Mouse (Mus musculus) gastrocnemius, postnatal 36 days (tissue): ENCODE measurements around the gene Nkain1. TPM values are rescaled to one million over a fixed set of nuclear protein-coding genes. Genes with fewer than 3 reads are reported as not detected.

Experiments used
- DNase-seq, 2 experiments: peaks; one replicate each; pipeline ENCODE4 v3.0.0; 2022
- intact Hi-C: fragments of 180-260 bp; cut with DNase I; formaldehyde crosslinking; loops from one replicate; pipeline ENCODE4 v1.15.1; 2025
- long read RNA-seq, 2 experiments: library from polyadenylated mRNA; stranded (forward); transcript quantifications; one replicate each; pipeline ENCODE4 v2.0.0; 2021
- total RNA-seq, 2 experiments: library from RNA; stranded (reverse); gene quantifications; 2 replicates each; pipeline ENCODE4 v1.2.3; 2021

Gene Nkain1
- total RNA-seq = 10 to 100 TPM; 12.9 to 13.2 TPM
- long read RNA-seq, experiment 1, partial matches to known transcripts = 0 of 1 reads
- long read RNA-seq, experiment 1, other reads (novel, unspliced or antisense) = 0 of 1 reads
- long read RNA-seq, experiment 2 = 0 reads

DNA sequence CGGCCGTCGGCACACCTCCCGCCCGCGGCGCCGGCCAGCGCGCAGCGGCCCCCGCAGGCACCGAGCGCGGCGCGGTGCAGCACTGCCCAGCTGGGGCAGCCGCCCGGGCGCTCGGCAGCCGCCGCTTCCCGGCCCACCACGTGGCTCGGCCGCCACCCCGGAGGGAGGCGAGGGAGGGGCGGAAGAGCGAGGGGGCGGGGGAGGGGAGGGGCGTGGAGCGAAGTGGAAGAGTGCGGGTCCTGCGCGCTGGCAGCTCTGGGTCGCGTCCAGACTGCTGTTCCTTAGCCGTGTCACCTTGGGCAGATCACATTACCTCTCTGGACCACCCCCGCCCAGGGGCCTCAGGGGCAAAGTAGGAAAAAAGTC, at the start of gene Nkain1:
TSS of gene Nkain1 (minus strand) at position 126 of the 366 bp plus-strand sequence.
- no peak for DNase-seq
- intact Hi-C loops = loop anchor here (1.0 kb wide), 1 partner anchor 37 kb away; no protein-coding TSS in a partner anchor

DNA sequence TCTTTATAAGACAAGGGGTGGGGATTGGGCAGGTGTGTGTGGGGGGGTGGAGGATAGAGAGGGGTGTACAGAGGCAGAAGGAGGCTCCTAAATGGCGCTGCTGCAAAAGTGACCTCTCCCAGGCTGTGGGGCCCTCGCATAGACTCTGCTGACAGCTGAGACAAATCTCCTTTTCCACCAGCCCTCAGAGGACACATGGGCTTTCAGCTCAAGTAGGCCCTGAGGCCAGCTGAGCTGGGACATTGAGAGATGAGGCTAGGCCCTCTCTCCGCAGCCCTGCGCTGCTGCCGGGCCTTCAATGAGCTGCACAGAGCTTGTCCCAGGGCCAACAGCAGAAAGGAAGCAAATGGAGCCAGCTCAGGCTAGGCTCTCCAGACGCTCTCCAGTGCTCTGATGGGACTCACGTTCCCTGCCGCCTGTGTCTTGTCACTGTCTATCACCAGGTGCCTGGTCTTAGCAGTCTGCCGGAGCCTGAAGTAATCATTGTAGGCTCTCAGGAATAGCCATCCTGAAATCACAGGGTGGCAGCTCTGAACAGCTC, 4.8 kb upstream of the Nkain1 start:
- no peak for DNase-seq
- intact Hi-C loops = no loop called here

DNA sequence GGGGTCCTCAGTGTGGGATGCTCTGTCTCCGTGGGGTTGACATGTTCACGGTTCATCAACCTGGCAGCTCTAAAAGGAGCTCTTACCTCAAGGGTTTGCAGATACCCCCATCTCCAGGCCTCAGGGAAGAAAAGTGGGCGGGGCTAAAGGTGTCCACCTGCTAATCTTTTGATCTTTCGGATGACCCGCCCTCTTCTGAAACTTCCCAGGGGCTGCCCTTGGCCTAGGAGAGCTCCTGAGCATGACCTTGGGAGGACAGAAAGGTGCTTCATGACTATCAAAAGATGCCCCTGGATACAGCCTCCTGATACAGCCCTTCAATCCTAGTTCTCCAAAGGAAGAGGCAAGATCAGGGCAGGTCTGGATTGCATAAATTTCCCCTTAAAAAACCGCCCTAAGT, 3.1 kb upstream of the Nkain1 start:
- intact Hi-C loops = no loop called here
- DNase-seq = no peak

DNA sequence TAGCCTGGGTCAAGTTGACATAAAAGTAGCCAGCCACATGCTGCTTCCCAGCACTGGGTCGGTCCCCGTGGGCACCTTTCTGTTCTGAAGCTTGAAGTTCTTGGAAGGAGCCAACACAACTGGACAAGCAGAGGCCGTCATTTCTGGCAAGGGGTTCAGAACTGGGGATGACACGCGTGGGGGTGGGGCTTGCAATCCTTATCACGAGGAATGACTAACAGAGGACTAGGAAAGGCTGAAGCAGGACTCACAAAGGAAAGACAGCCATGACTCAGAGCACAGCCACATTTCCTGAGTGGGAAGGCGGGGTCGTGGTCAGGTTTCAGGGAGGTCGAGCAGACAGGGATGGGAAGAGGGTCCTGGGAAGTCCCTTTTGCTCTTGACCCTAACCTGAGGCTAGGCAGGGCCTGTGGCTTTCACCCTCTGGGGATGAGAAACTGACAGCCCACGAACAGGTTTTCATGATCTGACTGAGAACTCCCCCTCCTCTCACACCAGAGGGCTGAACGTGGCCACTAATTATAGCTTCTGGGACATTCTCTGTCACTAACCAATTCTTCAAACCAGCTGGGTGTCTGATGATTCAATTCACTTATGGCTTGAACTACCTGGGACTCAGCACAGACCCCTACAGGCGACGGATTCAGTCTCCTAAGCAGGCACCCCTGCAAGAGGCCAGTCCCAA, 2.4 kb upstream of the Nkain1 start:
- intact Hi-C loops = no loop called here
- no peak for DNase-seq

DNA sequence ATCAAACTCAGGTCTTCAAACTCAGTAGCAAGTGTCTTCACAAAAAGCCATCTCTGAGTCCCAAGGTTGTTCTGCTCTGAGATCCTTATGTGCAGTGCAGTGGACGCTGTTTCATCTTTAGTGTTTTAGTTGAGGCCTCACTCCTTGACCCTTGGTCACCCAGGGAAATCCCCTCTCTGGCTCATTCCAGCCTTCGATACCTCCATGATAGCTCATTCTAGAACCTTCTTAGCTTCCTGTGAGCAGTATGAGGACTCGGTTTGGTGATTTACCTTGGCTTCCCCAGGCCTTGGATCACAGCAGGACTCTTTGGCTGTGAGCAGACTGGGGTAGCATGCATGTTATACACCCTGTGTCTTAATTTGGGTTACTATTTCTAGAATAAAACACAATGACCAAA, 1.6 kb upstream of the Nkain1 start:
- intact Hi-C loops = no loop called here
- no peak for DNase-seq

DNA sequence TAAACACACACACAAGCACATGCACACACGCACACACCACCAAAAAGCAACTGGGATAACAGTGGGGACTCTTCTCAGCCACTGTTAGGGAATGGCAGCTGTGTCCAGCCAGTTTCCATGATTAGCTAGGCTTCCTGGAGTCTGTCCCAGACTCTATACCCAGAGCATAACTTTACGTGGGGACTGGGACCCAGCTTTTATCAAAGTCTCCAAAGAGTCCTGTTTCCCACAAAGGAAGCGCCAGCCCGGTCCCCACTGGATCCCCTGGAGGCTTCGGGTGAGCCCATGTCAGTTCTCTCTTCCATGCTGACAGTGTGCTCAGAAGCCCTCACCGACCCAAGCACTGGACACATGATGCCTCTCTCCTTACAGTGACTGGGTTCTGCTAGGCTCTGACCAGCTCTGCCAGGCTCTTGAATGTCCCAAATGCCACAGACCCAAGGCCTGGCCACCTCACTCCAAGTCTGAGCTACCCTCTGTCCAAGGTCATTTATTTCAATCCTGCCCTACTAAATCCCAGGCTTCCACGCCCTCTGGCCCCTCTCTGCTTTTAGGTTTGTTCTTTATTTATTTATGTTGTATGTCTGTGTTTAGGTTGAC, 988 bp upstream of the Nkain1 start:
- DNase-seq = no peak
- intact Hi-C loops = loop anchor here (1.0 kb wide), 1 partner anchor 38 kb away; no protein-coding TSS in a partner anchor

DNA sequence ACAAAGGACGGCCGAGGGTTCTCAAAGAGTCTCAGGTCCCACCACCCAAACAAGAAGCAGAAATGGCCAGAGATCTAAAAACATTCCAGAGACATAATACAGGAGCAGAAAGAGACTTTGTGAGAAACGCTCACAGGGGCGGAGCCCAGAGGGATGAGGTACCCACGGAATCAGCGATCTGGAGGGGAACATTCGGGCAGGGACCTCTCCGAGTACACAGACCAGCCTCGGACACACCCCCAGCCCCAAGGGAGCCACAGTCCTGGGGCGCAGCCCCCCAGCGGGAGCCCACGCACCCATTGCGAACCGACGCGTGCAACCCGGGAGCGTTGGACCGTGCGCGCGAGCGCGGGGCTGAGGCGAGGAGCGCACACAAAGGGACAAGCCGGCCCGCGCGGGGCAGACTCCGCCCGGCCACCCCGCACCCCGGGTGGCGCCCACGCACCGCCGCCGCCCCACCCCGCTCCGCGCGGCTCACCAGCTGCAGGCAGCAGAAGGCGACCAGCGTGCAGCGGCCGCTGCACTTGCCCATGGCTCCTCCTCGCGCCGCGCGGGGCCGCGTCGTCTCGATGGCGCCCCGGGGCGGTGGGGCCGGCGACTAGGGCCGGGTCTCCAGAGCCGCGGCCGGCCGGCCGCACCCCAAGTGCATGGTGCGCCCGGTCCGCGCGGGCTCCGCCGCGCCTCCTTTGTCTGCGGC, 474 bp downstream of the Nkain1 start:
- intact Hi-C loops = loop anchor here (1.0 kb wide), 1 partner anchor 36 kb away; no protein-coding TSS in a partner anchor
- DNase-seq = no peak

DNA sequence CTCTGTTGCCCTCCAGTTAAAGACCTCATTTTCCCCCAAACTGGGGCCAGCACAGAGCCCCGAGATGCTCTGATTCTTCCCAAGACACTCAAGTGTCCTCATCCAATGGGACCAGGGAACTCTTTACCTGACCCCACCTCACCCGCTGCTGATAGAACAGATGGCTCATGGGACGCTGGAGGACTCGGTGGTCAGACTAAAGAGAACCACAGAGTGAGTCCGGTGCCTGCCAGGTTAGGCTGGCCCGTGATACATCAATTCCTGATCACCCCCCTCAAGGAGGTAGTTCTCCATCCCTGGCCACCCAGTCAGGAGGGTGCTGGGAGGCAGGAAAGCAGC, 992 bp downstream of the Nkain1 start:
- intact Hi-C loops = no loop called here
- DNase-seq = no peak

DNA sequence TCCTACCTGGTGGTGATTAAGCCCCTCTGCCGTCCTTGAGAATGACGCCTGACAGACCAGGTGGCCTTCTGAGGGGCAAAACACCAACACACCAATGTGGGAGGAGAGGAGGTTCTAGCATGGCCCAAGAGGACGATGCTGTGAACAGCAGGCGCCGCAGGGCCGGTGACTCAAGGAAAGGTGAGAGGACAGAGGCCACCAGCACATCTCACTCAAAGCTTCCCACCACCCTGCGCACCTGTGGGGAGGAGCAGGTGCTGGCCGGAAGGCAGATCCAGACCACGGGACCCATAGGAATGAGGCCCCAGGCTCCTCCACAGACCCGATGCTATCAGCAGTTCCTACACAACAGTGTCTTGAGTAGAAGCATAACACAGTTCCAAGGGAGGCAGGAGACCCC, 1.4 kb downstream of the Nkain1 start:
- intact Hi-C loops = no loop called here
- no peak for DNase-seq

DNA sequence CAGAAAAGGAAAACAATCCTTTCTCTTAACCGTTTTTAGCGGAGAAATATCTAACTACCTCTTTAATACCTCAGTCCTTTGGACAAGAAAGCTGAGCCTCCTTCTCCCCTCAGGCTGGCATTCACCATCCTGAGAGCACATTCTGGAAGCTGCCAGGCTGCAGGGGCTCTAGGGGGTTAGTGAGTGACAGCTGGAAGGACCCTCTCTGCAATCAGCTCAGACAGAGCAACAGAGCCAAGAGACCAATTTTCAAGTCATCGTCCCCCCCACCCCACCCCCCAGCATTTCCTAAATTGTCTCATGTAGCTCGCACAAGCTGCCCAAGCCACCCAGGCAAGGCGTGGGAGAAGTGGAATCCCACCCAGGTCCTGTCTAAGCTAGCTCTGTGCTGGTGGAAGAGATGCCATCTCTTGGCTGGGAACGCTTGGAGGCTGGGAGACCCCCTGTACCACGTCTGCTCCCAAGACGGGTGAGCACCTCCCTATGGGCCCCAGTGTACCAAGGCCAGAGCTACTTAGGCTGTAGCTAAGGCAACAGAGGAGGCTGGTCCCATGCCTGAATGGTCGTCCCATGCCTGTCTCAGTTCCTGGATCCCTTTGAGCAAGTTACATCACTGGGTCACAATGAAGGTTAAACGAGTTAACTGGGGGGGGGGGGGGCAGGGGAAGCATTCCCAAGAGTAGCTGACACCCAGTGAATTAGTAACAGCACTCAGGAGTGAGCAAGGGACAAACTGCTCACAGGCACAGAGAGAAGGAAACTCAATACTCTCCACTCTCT, 2.8 kb downstream of the Nkain1 start:
- intact Hi-C loops = no loop called here
- DNase-seq = no peak

DNA sequence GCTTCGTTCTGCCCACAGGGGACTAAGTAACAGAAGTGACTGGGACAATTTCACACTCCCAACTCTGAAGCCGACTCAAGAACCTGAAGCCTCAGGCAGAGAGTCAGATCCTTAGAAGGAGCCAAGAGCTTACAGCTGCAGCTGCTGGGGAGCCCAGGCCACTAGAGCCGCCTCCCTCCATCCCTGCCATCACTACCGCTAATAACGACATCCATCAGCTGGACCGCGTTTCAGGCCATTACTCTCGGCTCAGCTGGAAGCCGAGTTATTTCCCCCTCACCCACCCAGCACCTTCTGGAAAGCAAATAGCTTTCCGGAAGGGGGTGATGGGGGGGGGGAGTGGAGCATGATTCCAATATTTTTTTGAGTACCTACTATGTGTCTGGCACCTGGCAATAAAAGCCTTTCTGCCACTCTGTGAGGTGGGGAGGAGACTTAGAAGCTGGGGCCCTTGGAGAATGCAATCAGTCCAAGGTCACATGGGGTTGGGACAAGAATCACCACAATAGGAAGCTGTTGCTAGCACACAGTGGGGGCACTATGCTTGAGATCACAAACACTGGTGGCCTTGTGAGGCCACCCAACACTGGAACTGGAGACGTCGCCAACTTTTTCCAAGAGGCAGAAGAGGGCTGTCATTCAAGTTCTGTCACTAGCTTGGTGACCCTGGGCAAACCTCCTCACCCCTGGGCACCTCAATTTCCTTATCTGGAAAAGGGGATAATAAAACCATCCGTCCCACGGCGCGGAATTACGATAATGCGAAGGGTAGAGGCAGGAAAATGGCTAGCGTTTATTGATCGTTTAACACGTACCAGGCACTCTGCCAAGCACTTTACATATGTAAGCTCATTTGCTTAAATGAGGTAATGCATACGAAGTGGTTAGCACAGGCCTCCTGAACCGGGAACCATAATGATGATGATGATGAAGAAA, 5.7 kb downstream of the Nkain1 start:
- no peak for DNase-seq
- intact Hi-C loops = no loop called here

DNA sequence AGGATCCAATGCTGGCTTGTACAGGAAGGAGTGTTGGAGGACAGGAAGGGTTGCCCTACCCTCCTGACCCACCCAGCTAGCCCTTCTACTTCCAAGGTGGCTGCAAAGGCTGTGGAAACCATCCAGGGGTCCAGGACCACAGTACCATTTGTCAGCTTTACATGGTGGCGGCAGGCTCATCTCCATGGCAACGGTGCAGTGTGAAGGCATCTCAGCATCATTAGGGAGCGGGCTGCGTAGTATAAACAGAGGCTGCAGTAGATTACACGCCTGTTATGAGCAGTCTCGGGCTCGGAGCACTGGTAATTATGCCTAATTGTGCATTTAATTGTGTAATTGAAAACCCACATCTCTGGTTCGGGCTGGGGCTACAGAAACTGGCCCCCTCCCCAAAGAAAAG, 10.2 kb downstream of the Nkain1 start:
- no peak for DNase-seq
- intact Hi-C loops = no loop called here

DNA sequence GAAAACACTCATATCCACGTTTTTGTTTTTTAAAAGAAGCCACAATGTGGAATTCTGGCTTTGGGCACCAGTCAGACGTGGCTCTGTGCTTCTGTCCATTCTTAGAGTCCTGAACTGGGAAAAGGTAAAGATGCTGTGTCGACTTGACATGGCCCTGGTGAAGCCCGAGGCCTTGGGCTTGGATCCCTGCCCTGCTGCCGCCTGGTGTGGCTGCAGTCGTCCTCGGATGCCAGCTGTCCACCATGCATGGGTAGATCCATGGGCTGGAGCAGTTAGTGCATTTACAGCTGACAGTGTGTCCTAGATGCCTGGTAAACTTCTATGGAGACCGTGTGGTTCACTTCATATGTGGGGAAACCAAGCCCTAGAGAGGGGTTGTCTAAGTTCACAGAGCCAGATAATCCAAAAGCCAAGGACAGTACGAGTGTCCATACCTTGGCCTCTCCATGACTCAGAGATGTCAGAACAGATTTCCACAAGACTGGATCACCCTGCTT, 10.7 kb downstream of the Nkain1 start:
- DNase-seq = no peak
- intact Hi-C loops = no loop called here

DNA sequence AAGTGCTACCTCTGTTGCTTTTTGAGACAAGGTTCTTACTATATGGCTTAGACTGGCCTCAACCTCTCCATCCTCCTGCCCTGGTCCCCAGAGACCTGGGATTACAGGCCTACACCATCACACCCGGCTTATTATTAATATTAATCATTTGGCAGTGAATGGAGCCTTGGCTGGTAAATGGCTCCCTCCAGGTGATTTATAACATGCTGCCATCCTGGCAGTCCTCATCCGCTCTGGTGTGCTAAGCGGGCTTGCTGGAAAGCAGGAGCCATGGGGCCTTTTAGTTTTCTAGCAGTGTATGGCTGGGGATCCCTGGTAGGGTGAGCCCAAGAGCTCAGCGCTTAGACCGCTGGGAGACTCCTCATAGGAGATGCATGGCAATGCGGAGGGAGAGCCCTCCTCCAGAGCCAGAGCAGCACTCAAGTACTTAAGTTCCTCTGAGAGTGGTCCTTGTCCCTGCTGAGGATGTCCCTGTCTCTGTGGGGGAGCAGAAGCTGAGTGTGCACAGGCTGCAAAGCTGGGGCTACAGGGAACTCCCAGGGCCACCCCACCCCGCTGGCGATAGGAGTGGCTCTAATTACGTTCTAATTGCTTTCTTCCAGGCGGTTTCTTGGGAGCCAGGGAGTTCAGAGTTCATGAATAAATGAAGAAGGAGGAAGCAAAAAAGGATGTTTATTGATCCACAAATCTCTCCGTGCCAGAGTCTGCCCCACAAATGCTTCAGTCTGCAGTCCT, 13.2 kb downstream of the Nkain1 start:
- DNase-seq = no peak
- intact Hi-C loops = no loop called here

DNA sequence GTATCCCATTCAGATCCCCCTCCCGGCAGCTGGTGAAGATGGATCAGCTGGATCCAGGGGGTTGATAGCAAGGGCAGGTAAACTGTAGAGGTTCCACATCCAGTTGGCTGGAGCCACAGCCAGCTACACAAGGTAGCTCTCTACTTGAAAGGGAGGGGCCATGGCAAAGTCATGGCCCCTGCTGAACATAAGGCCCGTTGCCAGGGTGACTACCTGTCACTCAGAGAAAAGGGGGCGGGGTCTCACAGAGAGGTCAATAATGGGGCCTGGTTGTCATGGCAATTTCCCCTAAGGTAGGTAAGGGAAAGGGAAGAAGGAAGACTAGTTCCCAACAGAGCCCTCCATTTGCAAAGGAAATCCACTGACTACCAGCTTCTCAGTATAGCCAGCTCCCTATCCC, 14.8 kb downstream of the Nkain1 start:
- intact Hi-C loops = no loop called here
- DNase-seq = no peak

DNA sequence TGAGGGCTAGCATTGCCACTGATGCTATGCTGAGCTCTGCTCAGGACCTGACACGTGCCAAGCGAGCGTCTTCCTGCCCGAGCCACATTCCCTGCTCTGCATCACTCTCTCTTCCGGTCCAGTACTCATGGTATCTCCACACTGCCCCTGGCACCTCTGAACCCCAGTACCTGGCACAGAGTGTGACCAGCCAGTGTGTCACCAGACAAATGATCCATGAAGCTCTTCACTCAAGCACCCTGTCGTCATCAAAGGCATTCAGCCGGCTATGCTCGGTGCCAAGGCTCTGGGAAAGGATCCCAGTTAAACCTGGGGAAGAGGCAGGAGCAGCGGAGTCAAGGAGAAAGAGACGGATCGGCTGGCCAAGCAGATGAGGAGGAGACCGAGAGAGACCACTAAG, 16.1 kb downstream of the Nkain1 start:
- no peak for DNase-seq

DNA sequence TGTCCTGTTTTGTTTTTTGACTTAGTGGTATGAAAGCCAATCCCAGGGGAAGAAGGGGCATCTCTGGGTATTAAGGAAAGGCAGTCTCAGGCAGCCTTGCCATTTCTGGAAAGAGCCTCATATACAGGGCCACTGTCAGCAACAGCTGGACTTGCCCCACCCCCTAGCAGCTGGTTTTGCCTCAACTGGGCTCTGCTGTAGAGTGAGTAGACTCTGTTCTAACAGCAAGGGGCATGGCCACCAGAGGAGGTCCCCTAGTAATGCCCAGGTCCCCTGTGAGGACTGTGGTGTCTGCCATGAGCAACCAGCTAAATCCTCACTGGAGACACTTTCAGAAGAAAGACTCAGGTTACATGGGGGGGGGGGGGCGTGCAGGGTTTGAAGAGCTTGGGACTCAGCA, 17.0 kb downstream of the Nkain1 start:
- DNase-seq = no peak
- intact Hi-C loops = no loop called here

More for the DNA sequence above, 16.1 kb downstream of the Nkain1 start:
- intact Hi-C loops = no loop called here

DNA sequence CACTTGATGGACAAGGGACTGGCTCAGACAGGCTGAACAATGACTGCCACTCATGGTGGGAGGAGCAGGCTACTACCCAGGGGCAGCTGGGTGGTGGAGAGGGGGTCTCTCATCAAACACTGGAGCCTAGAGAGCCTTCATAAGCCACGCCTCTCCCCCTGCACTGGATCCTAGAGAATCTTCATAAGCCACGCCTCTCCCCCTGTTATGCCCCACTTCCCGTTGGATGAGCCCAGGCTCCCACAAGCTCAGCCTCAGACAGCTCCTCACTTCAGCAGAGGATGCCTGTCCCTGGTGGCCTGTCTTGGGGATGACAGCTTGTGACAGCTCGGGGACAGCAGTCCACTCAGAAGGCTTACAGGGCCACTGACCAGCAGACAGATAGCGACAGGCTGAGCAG, 17.7 kb downstream of the Nkain1 start:
- intact Hi-C loops = no loop called here
- DNase-seq = no peak

DNA sequence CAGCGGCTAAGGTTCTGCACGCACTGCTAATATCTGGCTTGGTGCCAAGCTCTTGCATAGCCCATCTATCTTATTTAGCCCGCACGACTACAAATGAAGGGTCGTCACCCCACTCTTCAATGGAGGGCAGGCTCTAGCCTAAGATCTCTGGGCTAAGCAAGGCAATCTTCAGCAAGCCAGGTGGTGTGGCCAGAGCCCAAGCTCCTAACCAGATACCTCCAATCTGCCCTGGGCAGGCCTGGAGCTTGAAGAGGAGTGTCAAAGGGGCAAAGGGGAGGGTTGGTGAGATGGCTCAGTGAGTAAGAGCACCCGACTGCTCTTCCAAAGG, 20.9 kb downstream of the Nkain1 start:
- intact Hi-C loops = no loop called here
- DNase-seq = no peak
